Mouse (Mus musculus): ENCODE data around the gene Prom2.

Prom2 gene

GRCm38 (mm10) chr2:127483001-127483400 lies 58.3 kb downstream of the Prom2 start:
- DNase-seq (ENCODE audit: low spot score), result no peak

- no peak for DNase-seq (ENCODE audit: low spot score)
These were observed 58.7 kb downstream of the Prom2 start for GRCm38 (mm10) chr2:127482533-127482911.

GRCm38 (mm10) chr2:127481841-127482532 lies 59.3 kb downstream of the Prom2 start:
- DNase-seq (ENCODE audit: low spot score), result no peak

GRCm38 (mm10) chr2:127479763-127480162 lies 61.5 kb downstream of the Prom2 start:
- no peak for DNase-seq (ENCODE audit: low spot score)

GRCm38 (mm10) chr2:127479210-127479609 lies 62.1 kb downstream of the Prom2 start:
- no peak for DNase-seq (ENCODE audit: low spot score)
